Mouse (Mus musculus) layer of hippocampus, adult 18-20 months (tissue): Measurements from ENCODE around the gene B4galt4. TPM values are rescaled to one million over a fixed set of nuclear protein-coding genes. Genes with fewer than 3 reads are reported as not detected.
"Not testable (repeated sequence)": the region's sequence is repeated elsewhere in the genome, so short reads cannot be mapped to it uniquely, and the experiment has no call there.

Source experiments
- DNase-seq, 2 experiments: peaks; one replicate each; pipeline ENCODE4 v3.0.0; 2022; ENCODE audit warnings: low spot score in 2 of 2
- long read RNA-seq: library from polyadenylated mRNA; stranded (forward); transcript quantifications from one replicate; pipeline ENCODE4 v2.0.0, GENCODE M21; 2021
- total RNA-seq, 2 experiments: library from RNA; stranded (reverse); gene quantifications; 2 replicates each; pipeline ENCODE4 v1.2.3; 2021

Gene B4galt4
- 10 to 100 TPM; 35.1 to 35.7 TPM for total RNA-seq
- long read RNA-seq, transcript B4galt4-205 (7 exons, 2,168 nt), result minor isoform, 13 of 52 reads
- long read RNA-seq, transcript B4galt4-201 (7 exons, 2,304 nt), result major isoform, 26 of 52 reads
- long read RNA-seq, partial matches to known transcripts, result 7 of 52 reads
- long read RNA-seq, other reads (novel, unspliced or antisense), result 5 of 52 reads

DNA sequence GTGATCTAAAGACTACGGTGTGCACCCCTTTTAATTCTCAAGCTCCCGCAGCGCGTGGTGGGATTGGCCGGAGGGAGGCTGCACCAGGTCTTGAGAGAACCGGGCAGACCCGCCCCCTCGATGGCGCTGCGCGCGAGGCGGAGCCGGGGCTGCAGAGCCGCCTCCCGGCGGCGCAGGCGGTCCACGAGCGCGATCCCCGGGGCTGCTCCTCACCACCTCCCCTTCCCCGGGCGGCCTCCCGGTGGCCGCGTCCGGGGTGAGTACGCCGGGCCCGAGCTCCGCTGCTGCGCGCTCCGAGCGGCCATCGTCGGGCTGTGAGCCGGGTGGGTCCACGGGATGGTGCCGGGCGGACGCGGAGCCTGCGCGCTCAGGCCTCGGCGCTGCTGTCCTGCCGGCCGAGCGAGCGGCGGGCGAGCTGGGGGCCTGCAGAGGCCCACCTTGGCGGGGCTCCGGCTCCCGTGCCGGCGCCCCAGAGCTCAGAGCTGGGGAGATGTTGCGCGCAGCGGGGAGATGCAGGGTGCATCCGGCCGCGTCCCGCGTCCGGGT is at the start of gene B4galt4:
TSS of gene B4galt4 (plus strand) at position 152 of the 546 bp plus-strand sequence.
- peak; percentile 83 to 89 for DNase-seq

GRCm38 (mm10) chr16:38694906-38695540 is 47.0 kb upstream of the B4galt4 start:
- no peak for DNase-seq

DNA sequence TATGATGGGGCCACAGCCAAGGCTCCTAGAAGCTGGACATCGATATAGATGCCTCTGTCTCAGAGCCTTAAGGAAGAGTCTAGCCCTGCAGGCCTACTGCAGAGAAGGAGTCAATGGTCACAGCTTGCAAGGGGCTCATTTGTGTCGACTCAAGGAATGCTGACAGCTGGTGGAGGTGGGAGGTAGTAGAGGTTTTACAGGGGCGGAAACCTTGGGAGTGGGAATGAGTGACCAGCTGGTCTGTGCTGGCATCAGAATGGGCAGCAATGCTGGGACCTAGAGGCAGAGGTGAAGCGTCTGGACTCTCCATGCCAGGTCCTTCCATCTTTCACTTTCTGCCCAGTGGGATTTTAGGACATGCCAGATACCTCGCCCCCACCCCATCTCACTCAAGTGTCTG is 46.5 kb upstream of the B4galt4 start:
- DNase-seq, result no peak

GRCm38 (mm10) chr16:38697611-38698010 is 44.5 kb upstream of the B4galt4 start:
- DNase-seq, result no peak

GRCm38 (mm10) chr16:38700392-38701162 is 41.5 kb upstream of the B4galt4 start:
- DNase-seq, result no peak

GRCm38 (mm10) chr16:38701492-38702185 is 40.4 kb upstream of the B4galt4 start:
- DNase-seq, result no peak

DNA sequence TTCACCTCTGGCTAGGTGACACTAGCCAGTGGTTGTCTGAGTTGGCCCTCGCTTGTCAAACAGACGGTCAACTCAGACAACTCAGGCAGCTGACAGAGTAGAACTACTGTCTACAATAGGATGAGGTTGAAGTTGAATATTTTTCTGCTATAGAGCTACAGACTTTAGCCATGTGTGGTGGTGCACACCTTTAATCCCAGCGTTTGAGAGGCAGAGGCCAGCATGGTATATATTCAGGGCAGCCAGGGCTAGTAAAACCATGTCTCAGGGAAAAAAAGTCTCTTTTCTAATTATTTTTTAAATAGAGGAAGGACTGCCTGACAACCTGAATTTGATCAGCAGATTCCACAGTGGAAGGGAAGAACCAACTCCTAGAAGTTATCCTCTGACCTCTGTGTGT is 39.7 kb upstream of the B4galt4 start:
- DNase-seq, result no peak

GRCm38 (mm10) chr16:38703501-38703900 is 38.6 kb upstream of the B4galt4 start:
- DNase-seq, result no peak

DNA sequence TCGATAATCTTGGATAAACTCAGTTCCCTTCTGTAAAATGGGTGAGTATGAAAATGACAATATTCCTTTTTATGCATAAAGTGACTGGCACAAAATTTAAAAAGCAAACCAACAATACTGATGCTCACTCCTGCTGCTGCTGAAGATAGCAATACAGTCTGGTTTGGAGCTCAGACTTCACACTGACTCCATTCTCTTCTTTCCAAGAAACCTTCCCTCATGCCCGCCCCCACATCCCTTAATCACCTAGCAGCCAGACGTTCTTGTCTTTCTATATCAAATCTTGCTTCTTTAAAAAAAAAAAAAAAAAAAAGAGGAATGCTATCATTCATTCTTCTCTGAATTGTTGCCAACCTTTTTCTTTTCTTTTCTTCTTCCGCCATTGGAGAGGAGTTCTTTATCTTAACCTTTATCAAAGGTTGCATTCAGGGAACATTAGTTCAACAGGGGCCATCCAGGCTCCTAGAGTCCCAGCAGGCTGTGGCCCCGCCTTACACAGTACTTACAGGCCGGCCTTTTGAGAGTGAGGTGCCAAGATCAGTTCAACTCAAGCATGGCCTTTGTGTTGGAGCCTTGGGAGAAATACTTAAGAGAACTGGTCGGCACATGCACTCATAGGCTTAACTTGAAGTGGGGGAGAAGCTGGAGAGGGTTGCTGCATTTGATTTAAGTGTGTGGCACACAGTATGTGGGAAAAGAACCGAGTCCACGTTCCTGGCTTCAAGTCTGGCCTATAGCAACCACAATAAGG is 36.4 kb upstream of the B4galt4 start:
- no peak for DNase-seq

DNA sequence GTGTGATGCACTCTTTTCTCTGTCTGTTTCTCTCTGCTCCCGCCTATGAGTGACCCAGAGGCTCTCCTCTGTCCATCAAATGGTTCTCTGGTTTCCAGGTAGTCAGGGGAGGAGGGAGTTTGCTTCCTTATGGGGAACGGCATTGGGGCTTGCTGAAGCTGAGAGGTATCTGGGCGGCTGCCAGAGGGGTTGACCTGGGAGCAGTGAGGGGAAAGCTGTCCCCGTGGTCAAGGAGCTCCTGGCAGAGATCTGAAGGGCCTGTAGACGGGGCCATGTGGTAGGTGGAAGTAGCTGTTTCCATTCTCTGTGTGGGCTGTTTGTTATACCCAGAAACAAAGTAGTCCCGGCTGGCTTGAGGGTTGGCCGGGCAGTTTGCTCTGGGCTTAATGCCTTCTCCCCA is 35.3 kb upstream of the B4galt4 start:
- no peak for DNase-seq

DNA sequence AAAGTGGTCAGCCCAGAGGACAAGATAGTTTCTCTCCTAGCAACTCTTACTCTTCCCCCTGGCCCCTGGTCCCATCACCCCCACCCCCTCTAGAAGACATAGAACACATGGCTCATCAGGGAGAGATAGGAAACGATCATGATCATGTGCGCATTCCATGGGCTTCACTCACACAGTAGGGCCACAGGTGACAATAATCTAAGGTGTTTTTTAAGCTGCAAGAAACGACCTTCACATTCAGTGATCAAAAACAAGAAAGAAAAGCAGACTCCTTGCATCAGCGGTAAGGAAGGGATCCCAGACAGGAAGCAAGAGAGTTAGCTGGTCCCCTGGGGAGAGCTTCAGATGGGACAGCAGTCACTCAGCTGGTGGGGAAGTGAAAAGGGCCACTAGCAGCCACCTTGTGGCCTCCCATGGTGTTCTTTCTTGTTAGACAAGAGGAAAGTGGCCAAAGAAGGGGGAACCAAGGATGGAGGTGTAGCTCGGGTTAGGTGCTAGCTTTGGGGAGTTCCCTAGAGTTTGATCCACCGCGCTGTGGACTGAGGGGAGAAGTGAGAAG is 33.0 kb upstream of the B4galt4 start:
- DNase-seq, result no peak

DNA sequence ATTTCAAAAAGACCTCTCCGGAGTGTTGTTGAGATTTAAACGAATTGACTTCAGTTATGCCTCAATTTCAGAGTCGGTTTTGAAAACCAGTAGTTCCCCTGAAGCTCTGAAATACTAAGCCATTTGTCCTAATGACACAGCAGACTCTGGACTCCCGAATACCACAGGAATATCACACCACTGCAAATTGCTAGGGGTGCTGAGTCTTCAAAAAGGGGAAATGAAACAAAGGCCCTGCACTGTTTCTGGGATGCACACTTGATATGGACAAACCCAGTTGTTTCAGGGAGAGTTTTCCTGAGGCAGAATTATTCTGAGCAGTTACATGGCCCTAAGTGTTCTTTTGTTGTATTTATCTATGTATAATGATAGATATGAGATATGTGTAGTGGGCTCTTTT is 30.8 kb upstream of the B4galt4 start:
- DNase-seq, result no peak

DNA sequence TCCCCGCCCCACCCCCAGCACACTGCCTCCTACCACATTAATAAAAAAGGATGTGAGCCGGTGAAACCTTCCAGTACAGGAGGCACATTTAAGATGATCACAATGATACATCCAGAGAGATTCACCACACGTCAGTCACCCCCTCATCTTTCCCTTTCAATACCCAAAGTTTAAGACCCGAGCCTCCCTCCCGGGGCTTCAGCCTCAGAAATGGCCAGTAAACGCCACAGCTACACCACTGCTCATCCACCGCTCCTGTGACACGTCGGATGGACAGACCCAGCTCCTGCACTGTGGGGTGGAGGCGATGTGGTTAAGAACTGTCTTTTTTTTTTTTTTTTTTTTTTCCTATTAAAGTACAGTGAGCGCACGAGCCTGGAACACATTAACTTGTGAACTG is 30.0 kb upstream of the B4galt4 start:
- DNase-seq, result no peak

GRCm38 (mm10) chr16:38712581-38713403 is 29.3 kb upstream of the B4galt4 start, which contains the start of gene Arhgap31:
Gene Arhgap31 (minus strand): TSS chr16:38713274.
- peak; percentile 42 to 68 for DNase-seq

- no peak for DNase-seq
These were observed 28.4 kb upstream of the B4galt4 start for GRCm38 (mm10) chr16:38713404-38714258.

GRCm38 (mm10) chr16:38714259-38714526 is 27.9 kb upstream of the B4galt4 start:
- DNase-seq, result not testable (repeated sequence)

DNA sequence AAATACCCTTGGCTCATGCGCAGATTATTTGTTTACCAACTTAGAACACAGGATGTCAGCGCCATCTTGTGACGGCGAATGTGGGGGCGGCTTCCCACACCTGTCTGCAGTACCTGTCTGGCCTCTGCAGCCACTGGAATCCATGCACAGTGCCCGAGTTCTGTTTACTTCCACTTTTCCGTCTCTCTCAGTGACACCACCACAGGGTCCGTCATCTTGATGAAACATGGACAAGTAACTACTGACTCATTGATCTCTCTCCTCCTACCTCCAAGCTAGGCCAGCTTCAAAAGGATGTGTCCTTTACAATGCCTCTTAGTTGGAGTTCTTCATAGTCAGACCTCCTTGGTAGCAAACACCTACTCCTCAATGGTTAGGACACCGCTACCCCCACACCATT is 20.7 kb upstream of the B4galt4 start:
- no peak for DNase-seq

GRCm38 (mm10) chr16:38724256-38724655 is 17.8 kb upstream of the B4galt4 start:
- DNase-seq, result no peak

- no peak for DNase-seq
These were observed 17.1 kb upstream of the B4galt4 start for GRCm38 (mm10) chr16:38724974-38725373.
